Mouse (Mus musculus): Measurements from ENCODE around the gene Muc3. TPM values are rescaled to one million over a fixed set of nuclear protein-coding genes. Genes with fewer than 3 reads are reported as not detected.
"Not testable (repeated sequence)": the region's sequence is repeated elsewhere in the genome, so short reads cannot be mapped to it uniquely, and the experiment has no call there.

The Muc3 gene
- total RNA-seq, 2 experiments from 2014 or later = not detected

DNA sequence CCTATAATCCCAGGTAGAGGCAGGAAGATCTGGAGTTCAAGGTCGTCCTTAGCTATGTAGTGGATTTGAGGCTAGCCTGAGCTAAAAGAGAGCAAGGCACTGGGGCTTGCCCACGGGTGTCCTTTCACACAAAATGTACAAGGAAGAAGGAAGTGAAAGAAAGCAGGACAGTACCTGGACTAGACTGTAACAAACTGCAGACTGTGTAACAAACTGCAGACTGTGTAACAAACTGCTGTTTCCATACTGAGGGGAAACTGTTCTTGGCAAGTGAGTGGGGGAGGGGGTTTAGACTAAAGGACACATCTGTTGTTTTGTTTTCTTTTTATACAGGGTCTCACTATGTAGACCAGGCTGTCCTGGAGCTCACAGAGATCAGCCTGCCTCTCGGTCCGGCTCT, 27.8 kb downstream of the Muc3 start:
- no peak for DNase-seq

DNA sequence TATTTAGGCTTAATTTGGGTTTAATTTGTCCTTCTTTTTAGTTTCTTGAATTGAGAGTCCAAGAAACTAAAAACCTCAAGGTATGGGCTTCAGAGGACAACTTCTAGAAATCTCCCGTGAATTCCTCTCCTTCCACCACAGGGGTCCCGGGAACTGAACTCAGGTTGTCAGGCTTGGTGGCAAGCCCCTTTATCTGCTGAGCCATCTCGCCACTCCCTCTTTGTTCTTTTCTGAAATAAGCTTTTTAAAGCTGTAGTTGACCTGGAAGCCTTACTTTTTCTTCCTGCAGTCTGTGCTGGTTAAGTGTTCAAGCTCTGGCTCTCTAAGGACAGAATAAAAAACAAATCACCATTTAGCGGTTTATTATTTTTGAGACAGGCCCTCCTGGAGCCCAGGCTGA, 30.2 kb downstream of the Muc3 start:
- no peak for DNase-seq

DNA sequence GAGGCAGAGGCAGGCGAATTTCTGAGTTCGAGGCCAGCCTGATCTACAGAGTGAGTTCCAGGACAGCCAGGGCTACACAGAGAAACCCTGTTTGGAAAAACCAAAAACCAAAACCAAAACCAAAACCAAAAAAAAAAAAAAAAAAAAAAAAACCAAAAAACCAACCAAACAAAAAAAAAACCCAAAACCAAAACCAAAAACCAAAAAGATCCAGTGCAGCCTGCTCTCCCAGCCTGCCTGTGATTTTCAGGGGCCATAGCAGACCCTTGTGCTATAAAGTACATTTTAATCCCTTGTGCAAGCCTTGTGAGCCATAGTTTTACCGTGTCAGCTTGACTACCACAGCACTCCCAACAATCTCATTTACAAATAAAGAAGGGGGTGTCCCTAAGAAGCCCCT, 31.1 kb downstream of the Muc3 start:
- DNase-seq = not testable (repeated sequence)

DNA sequence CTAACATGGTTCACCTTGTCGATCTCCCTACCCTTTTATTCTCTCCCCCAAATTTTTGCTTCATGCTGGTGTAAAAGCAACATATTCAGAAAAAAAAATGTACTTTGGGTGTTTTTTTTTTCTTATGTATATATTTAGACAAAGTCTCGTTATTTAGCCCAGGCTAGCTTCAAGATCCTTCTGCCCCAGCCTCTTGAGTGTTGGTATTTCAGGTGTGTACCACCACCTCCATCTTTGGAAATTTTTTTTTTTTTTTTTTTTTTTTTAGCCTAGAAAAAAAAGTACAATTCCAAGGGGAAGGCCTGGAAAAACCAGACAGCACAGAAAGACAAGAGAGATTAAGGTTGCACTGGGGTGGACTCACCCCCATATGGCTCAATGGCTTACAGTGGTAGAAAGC, 32.1 kb downstream of the Muc3 start:
- DNase-seq = no peak

DNA sequence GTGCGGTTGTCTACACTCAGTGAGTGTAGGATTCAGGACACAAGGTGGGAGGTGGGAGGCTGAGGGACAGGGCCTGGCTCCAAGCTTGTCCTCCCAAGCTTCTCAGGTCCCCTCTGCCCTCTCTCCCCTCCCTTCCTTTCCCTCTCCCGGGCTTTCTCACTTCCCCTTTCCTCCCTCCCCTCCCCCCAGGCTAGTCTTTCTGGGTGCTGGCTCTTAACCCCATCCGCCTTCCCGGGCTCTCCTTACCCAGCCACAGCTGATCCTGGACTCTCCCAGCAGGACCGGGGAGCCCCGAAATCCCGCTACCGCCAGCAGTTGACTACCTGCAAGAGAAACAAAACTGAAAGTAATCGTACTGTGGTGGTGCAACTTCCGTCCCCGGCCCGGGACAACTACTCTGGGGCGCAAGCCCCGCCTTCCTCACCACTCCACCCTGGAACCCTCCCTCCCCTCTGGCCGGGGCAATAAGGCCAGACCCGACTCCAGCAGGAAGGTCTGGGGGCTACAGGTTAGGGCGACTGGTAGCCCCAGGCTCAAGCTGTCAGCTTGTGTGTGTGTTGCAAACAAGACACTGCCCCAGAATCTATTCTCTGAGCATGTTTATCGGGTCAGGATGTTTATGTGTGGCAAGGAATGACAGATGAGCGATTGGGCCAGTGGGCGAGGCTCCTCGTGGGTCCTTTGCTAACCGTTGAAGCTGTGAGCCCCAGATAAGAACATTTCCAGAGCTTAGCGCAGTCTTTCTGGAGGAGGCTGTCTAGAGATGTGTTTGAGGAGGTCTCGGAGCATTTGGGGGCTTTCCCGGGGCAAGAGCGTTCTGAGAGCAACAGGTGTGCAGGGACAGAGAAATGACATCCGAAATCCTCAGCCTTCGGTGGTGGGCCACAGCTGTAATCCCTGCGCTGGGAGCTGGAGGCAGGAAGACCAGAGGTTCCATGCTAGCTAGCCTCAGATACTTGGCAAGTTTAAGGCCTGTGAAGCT, 33.0 kb downstream of the Muc3 start, which contains the start of gene Trim56:
Trim56 (minus strand) TSS at position 344 of the 982 bp plus-strand sequence.
- peak in 1 of 2 experiments; percentile 33 for DNase-seq

DNA sequence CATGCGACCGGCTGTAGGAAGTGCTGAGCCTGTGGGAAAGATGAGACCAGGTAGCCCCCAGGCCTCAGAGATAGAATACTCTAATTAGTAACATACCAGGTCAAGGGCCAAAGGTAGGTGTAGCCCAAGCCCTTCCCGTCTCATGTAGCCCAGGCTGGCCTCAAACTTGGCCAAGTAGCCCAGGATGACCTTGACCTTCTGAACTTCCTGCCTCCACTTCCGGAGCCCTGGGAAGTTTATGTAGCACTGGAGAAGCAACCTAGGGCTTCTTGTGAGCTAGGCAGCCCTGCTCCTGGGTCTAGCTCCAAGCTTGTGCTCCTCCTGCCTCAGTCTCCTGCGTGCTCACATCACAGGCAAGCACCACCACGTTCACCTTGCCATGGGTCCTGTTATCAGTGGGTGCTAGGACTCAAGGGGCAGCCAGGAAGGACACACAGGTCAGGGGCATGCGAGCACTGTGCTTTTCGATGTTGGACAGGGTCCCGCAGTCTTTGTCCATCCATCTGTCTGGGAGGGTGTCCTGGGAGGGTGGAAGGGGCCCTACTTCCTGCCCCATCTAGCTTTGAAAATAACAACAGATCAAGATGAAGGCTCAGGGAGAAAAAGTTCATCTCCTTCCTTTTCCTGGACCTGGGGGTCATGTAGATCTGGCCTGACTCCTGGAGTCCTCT, 34.1 kb downstream of the Muc3 start:
- DNase-seq = no peak

DNA sequence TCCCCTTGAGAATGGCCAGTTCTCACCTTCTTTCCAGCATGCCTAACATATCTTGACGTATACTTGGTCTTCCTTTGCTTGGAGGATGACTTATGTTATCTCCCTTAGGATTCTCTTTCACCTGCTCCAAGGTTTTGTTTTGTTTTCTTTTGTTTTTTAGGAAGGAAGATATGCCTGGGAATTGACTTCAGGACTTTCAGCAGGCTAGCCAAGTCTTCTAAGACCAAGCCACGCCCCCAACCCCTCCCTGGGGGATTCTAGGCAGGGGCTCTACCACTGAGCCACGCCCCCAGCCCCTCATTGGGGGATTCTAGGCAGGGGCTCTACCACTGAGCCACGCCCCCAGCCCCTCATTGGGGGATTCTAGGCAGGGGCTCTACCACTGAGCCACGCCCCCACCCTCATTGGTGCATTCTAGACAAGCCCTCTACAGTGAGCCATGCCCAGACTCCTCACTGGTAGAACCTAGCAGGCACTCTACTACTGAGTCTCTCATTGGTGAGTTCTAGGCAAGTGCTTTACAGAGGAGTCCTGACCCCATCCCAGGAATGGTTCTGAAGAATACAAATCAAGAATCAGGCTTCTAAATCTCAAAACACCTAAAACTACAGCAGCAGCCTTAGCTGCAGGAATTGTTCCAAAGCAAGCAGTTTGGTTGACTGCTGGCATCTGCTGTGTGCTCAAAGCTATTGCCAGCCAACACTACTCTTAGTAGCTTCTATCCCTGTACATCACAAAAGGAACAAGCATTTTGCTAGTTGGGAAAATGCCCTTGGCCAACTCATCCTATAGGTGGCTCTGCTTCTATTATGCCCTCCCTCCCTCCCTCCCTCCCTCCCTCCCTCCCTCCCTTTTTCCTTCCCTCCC, 37.3 kb downstream of the Muc3 start:
- no peak for DNase-seq

DNA sequence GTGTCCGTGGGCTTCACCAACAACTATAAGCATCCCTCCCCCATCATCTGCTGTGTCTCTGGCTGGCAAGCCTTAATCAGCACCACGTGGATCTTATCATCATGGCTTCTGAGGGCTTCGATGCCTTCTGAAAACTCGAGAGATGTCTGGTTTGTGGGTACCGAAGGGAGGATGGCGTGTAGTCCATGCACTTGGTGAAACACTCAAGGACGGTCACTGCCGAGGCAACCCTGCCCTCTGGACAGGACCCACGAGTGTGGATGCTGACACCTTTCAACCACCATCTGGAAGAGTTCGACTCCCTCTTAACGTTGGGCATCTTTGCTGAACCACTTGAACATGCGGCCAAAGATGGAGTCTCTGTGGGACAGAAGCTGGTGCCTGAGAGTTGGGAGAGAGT, 38.3 kb downstream of the Muc3 start:
- DNase-seq = no peak

DNA sequence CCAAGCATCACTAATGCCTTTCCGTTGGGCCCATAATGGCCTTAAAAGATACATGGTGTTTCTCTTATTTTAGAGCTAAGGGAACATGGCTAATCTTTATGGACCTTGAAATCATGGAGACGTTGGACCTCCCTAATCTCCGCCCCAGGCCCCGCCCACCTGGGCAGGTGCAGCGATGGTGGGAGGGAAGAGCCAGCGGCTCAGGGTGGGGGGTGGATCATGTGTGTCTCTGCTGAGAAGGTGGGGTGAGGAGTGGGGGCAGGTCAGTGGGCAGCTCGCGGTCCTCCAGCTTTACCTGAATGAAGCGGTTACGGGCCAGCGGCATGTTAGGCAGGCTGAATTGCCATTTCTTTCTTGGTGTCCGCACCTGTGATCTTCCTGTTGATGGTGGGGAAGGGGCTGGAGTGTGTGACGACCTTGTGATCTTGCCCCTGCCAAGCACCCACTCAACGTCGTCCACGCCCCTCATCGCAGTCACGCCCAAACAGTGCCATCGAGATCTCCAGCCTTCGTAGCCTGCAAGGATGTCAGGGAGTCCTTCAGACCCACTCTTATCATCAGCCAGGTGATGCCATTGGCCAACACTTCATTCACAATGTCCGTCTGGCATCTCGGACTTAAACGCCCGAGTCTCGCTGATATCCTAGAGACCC, 39.1 kb downstream of the Muc3 start:
- no peak for DNase-seq

DNA sequence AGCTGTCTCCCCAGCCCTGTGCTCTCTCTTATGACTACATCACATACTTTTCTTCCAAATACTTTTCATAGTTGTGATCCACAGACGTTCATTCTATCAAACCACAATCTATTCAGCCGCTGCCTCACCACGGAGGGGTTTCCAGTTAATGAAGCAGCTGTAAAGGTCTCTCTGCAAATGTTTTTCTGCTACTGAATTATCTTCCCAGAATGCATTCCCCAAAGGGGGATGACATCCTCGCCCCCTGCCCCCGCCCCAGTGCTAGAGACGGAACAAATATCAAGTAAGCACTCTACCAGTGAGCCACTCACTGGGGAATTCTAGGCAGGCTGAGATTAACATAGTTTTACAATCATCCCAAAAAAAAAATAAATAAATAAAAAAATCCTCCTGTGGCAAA, 41.0 kb downstream of the Muc3 start:
- no peak for DNase-seq

DNA sequence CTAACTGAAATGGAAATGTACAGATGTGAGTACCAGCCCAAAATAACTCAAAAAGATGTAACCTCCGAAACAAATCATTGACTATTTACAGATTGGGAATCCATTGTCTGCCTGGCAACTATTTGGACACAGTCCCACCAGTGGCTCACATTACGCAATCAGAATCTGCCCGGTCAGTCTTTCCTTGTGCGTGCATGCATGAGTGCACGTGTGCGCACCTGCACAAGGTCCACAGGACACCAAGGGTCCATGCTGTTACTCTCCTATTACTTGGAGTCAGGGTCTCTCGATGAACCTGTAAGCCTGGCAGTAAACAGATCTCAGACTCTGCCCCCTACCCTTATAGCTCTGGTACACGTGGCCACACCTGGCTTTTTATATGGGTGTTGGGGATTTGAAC, 41.5 kb downstream of the Muc3 start:
- no peak for DNase-seq

DNA sequence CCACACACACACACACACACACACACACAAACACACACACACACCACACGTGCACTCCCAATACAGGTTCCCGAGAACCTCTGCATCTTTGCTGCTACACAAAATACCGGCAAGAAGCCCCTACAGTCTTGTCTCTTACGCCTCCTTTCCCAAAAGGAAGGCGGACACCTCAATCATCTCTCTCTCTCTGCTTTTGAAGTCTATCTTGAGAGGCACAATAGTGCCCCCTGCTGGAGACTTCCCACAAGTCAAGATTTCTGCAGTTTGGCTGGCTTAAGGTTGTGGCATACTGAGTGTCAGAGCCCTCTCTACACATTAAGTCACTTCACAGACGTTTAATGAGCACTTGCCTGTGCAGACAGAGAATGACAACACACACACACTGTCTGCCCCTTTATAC, 42.1 kb downstream of the Muc3 start:
- peak; percentile 74 to 79 for DNase-seq

DNA sequence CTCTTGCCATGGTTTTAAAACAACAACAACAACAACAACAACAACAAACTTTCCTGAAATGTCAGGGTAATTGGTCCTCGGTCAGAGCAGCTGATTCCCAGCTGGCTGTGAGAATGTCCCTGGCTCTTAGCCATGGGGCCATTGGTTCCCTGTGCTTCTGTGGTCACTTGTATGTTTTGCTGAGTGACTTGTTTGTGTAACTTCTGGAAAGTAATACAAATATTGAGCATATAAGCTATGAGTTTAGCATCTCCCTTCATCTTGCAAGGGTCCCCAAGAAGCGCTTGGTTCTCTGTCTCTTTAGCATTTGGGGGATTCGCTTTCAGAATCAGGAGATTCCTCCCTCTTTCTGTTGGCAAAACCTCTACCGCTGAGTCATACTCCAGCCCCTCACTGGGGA, 42.7 kb downstream of the Muc3 start:
- DNase-seq = no peak

DNA sequence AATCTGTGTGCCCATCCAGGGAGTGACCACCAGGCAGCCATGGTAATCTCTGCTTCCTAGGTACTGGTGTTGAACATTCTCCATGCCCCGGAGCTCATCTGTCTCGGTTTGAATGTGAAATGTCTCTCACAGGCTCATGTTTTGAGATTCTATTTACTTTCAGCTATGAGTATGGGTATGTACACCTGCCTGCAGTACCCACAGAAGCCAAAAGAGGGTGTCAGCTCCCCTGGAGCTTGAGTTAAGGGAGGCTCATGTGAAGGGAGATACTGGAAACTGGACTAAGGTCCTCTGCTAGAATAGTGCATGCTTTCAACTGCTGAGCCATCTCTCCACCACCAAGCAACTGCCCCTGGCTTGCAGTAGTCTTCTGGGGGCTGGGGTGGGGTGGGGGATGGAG, 45.2 kb downstream of the Muc3 start:
- no peak for DNase-seq

DNA sequence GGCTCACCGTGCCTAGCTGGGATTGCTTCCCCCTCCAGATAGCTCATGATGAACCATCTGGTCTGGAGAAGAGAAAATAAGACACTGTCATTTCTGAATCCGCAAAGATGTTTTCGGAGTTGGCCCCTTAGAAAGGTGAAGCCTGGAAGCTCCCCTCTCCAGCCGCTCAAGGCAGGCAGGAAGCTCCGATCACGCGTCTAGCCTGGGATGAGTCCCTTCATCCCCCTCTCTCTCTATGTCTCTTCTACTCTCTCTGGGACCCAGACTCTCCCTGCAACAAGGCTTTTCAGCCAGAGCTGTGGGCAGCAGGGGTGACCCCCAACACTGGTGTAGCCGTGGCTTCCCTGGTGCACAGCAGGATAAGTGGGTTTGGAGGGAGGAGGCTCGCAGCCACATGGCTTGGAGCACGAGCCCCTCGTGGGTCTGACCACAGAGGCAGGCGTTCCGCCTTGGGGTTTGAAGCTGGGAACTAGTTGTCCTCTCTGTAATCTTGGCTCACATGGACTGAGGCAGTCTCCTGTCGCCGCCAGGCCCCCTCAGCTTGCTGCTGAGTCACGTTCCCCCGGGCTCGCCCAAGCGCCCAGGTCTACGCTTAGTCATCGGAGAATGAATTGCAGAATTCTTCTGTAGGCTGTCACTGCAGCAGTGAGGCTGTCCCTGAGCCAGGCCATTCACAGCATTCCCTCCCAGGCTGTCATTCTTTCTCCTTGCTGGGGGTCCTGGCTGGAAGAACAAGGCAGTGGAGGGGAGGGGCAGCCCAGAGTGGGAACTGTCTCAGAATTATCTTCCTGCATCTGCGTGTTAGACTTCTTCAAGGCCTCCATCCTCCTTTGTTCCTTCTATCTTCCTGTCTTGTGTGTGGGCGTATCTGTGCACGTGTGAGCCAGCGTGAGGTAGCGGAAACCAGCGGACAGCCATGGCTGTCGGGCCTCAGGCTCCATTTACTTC, 46.3 kb downstream of the Muc3 start:
- DNase-seq = peak; percentile 53 to 63

DNA sequence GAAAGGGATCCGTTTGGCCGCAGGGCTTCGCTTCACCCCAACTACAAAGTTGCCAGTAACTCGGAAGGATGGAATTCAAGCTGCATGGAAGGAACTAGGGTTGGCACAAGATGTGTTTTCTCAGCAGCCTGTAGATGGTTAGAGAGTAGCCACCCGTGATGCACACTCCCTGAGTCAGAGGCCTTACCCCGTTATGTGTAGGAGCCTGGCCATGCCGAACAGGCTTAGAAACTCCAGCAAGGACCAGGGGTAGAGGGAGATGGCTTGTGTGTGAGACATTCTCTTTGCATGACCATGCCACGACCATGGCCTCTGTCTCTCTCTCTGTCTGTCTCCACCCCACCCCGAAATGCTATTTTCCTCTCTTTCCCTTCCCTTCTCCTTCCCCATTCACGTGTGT, 47.0 kb downstream of the Muc3 start:
- no peak for DNase-seq

DNA sequence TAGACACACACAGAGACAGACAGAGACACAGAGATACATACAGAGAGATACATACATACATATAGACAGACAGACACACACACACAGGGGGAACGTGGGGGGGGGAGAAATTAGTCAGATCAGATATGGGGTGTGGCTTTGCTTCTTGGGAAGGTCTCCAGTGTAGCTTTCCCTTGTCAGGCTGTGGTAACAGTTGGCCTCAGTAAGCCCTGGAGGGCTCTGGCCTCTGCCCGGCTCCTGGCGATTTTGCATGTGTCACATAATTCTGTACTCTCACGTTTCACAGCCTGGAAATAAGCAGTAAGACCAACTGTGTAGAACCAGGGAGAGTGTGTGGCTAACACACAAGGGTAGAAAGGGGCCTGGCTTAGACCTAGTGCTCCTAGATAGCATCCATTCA, 48.5 kb downstream of the Muc3 start:
- DNase-seq = no peak

DNA sequence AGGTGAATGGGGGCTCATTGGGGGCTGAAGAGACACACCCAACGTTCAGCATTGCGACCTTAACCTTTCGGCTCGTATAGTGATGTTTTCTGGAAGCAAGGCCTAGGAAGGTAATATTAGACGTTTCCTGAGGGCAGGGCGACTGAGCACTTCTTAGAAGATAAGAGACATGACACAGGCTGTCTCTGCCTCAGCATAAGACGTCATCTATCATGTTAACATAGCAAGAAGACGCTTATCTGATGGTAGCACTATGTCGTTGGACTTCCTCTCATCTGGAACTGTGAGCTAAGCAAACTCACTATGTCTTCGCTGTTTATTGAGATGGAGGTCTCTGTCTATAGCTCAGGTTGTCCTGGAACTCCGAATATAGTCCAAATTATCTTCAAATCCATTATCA, 50.7 kb downstream of the Muc3 start:
- DNase-seq = no peak

DNA sequence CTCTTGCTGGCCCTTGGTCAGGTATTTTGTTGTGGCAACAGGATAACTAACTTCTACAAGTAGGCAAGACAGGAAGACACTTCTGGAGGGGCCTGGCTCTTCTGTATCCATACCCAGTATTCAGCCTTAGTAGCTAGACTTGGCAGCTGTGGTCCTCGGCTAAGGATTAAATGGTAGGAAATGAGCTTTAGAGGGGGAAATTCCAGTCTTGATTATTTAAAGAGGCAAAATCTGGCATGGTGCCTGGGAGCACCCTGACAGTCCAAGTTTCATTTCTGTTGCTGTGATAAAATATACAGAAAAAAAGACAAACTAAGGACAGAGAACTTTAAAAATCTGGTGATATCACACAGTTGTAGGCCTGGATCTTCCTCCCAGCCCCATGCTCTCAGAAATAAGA, 53.1 kb downstream of the Muc3 start:
- DNase-seq = no peak

DNA sequence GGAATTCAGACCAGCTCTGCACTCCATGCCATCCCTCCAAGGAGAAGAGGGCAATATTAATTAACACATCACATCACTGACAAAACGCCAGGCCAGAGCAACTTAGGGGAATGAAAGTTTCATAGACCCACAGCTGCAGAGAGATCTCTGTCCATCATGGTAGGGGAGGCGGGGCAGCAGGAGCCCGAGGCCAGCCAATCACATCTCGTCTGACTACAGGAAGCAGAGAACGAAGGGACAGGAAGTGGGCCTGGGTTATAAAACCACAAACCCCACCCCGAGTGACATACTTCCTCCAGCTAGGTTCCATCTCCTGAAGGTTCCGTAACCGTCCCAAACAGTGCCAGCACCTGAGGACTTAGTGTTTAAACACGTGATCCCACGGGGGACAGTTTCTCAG, 54.0 kb downstream of the Muc3 start:
- DNase-seq = no peak

DNA sequence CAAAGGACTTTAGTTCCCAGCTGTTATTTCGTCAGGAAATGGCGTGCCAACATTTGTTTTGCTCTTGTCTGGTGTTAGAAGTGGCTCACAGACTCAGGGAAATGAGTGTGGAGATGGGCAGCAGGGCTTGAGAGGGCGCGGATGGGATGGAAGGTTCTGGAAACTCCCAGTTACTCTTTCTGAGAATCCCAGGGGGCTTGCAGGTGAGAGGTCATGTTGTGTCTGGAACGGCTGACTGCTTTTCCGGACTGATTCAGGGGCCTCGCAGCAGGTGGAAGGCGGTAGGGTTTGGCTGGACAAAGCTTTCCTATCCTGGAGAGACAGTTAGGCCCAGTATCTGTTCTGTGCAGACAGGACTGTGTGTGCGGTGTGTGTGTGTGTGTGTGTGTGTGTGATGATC, 55.4 kb downstream of the Muc3 start:
- DNase-seq = no peak

All from layer of hippocampus, postnatal 36 days (tissue).